Mouse (Mus musculus): ENCODE results near the gene Csrnp2. TPM values are rescaled to one million over a fixed set of nuclear protein-coding genes. Genes with fewer than 3 reads are reported as not detected.

Gene Csrnp2
- polyA plus RNA-seq, 1 experiment = 8.7 TPM

DNA sequence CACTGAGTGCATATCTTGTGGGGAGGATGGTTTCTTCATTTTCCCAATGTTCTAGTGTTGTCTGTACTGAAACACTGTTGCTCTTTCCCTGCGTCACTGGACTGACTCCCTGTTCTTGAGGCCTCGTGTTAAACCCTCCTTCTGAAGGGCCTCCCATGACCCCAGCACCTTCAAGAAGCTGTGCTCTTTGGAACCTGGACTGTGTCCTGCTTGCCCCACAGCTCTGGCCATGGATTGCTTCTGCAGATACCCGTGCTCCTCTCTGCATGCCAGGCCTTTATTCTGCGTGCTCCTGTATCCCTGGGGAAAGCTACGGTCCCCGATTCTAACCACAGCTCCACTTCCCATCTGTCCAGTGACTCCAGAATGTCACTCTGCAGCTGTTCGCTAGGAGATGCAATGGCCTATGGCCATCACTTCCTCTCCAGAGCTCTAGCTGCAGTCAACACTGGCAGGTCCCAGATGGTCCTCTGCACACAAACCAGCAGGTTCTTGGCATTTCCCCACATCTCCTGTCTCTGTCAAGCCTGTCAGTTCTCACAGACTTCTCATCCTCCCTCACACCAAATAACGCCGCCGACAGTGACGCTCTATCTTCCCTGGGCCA lies 65.2 kb downstream of the Csrnp2 start:
- WGBS = 89% methylated on average over 11 of the region's 11 CpGs
- H3K4me3 ChIP-seq (ENCODE audit: control insufficient read depth, insufficient read depth, low read length) = no peak overlapping the region
- no peak for TF ChIP-seq CTCF (IDR thresholded peaks at IDR 0.05; ENCODE audit: borderline replicate concordance, control insufficient read depth, extremely low read depth, insufficient read depth, low read length, poor library complexity)
- no peak for TF ChIP-seq POLR2A (IDR thresholded peaks at IDR 0.05; ENCODE audit: control insufficient read depth, extremely low read depth, insufficient read depth, low read length, poor library complexity)
- no peaks in the 10 kb centered on the region for H3K4me1 ChIP-seq (replicated peaks; ENCODE audit: control insufficient read depth, insufficient read depth, low read length)
- no peaks in the 10 kb centered on the region for H3K36me3 ChIP-seq (ENCODE audit: control insufficient read depth, insufficient read depth, low read length)
- DNase-seq = no peak
- H3K27ac ChIP-seq (ENCODE audit: control insufficient read depth, insufficient read depth, low read length) = no peak overlapping the region
- H3K27me3 ChIP-seq (ENCODE audit: control insufficient read depth, insufficient read depth, low read length) = no peaks in the 10 kb centered on the region

Other genes with a start within 250 kb of the Csrnp2 start
- not detected in 2 replicates for gene Tmprss12, start 214.7 kb downstream of the Csrnp2 start, polyA plus RNA-seq (2012; rRNA removed)
- gene Mettl7a1, start 191.3 kb downstream of the Csrnp2 start, polyA plus RNA-seq (2012; rRNA removed) = 18.9 TPM in 2 replicates
- gene Mettl7a3, start 160.6 kb downstream of the Csrnp2 start, polyA plus RNA-seq (2012; rRNA removed) = 0.05 TPM in 1 of 2 replicates, not detected in the other
- gene Methig1, start 142.3 kb downstream of the Csrnp2 start, polyA plus RNA-seq (2012; rRNA removed) = not detected in 2 replicates
- not detected in 2 replicates for gene Mettl7a2, start 142.3 kb downstream of the Csrnp2 start, polyA plus RNA-seq (2012; rRNA removed)
- gene Higd1c, start 130.9 kb downstream of the Csrnp2 start, polyA plus RNA-seq (2012; rRNA removed) = not detected in 2 replicates
- gene Gm5475, start 73.3 kb downstream of the Csrnp2 start, polyA plus RNA-seq (2012; rRNA removed) = 0.04 and 0.05 TPM in 2 replicates
- 46.4 and 54.1 TPM in 2 replicates for gene Slc11a2, start 70.4 kb downstream of the Csrnp2 start, polyA plus RNA-seq (2012; rRNA removed)
- gene Letmd1, start 26.5 kb downstream of the Csrnp2 start, polyA plus RNA-seq (2012; rRNA removed) = 83.1 and 101 TPM in 2 replicates
- gene Tfcp2, start 56.5 kb upstream of the Csrnp2 start, polyA plus RNA-seq (2012; rRNA removed) = 7.7 and 8.2 TPM in 2 replicates
- 184 and 203 TPM in 2 replicates for gene Pou6f1, start 104.5 kb upstream of the Csrnp2 start, polyA plus RNA-seq (2012; rRNA removed)
- gene Dazap2, start 119.9 kb upstream of the Csrnp2 start, polyA plus RNA-seq (2012; rRNA removed) = 1,016 and 1,115 TPM in 2 replicates
- gene Smagp, start 141.5 kb upstream of the Csrnp2 start, polyA plus RNA-seq (2012; rRNA removed) = 11.0 and 11.7 TPM in 2 replicates
- 114 and 131 TPM in 2 replicates for gene Bin2, start 174.1 kb upstream of the Csrnp2 start, polyA plus RNA-seq (2012; rRNA removed)
- 10.4 and 11.7 TPM in 2 replicates for gene Cela1, start 192.4 kb upstream of the Csrnp2 start, polyA plus RNA-seq (2012; rRNA removed)
- gene Galnt6, start 233.9 kb upstream of the Csrnp2 start, polyA plus RNA-seq (2012; rRNA removed) = 34.7 and 39.4 TPM in 2 replicates